Mouse (Mus musculus) heart, adult 2 months (tissue): Measurements from ENCODE around the gene Cblc. TPM values are rescaled to one million over a fixed set of nuclear protein-coding genes. Genes with fewer than 3 reads are reported as not detected.

ENCODE experiments used
- DNase-seq, 2 experiments: peaks; one replicate each; pipeline ENCODE4 v3.0.0; 2021
- H3K27ac ChIP-seq: fragments of 200-600 bp; 2 replicates; pipeline ENCODE4 v1.8.1; 2022
- H3K27me3 ChIP-seq: fragments of 200-500 bp; 2 replicates; pipeline ENCODE4 v1.6.1; 2012; ENCODE audit warnings: mild to moderate bottlenecking, low read length, inconsistent platforms, mixed read lengths; ENCODE audit not compliant: control insufficient read depth, insufficient read depth
- H3K36me3 ChIP-seq: fragments of 200-500 bp; 2 replicates; pipeline ENCODE4 v1.6.1; 2012; ENCODE audit warnings: low read length, inconsistent platforms; ENCODE audit not compliant: control insufficient read depth, insufficient read depth
- H3K4me1 ChIP-seq: fragments of 200-500 bp; 2 replicates; pipeline ENCODE4 v1.6.1; 2011; ENCODE audit warnings: low read length; ENCODE audit not compliant: control insufficient read depth, insufficient read depth
- H3K4me3 ChIP-seq: fragments of 200-600 bp; 2 replicates; pipeline ENCODE4 v1.8.1; 2022
- H3K79me2 ChIP-seq: fragments of 200-500 bp; replicated peaks from 2 replicates; pipeline ENCODE4 v1.6.1; 2012; ENCODE audit warnings: mild to moderate bottlenecking, inconsistent platforms, low read length, moderate library complexity, mixed read lengths; ENCODE audit not compliant: control insufficient read depth, insufficient read depth
- H3K9ac ChIP-seq: fragments of 200-500 bp; 2 replicates; pipeline ENCODE4 v1.6.1; 2012; ENCODE audit warnings: low read depth, mild to moderate bottlenecking, control low read depth, inconsistent platforms, low read length, mixed read lengths
- CTCF ChIP-seq: fragments of 200-600 bp; IDR thresholded peaks from 2 replicates; pipeline ENCODE4 v1.8.1; 2022; ENCODE audit warnings: antibody characterized with exemption, mild to moderate bottlenecking, moderate library complexity
- EP300 ChIP-seq: fragments of 200-500 bp; IDR thresholded peaks from 2 replicates; pipeline ENCODE4 v1.6.1; 2011; ENCODE audit warnings: low read depth, low read length, control low read depth; ENCODE audit not compliant: insufficient read depth
- POLR2A ChIP-seq: fragments of 200-500 bp; IDR thresholded peaks from 2 replicates; pipeline ENCODE4 v1.6.1; 2011; ENCODE audit warnings: mild to moderate bottlenecking, low read depth, low read length, control low read depth; ENCODE audit not compliant: insufficient read depth
- WGBS: fragments of 180-500 bp; shearing (Covaris S2); methylation state at CpG from one replicate; pipeline ENCODE4 v1.1.7; 2018; 5-methylcytosine and 5-hydroxymethylcytosine counted together
- intact Hi-C: fragments of 180-260 bp; cut with DNase I; formaldehyde crosslinking; loops from one replicate; pipeline ENCODE4 v1.15.1; 2025
- polyA plus RNA-seq: library from polyadenylated mRNA; depleted of rRNA; stranded (reverse); fragments of >200 nt; gene quantifications from 2 replicates; pipeline ENCODE4 v1.2.3, GENCODE M21; 2012
- total RNA-seq, 2 experiments: library from RNA; stranded (reverse); gene quantifications; 2 replicates each; pipeline ENCODE4 v1.2.3; 2021

Gene Cblc
- total and polyA plus RNA-seq, 3 experiments: 0.63 to 1.2 (median 0.77) TPM

GRCm38 (mm10) chr7:19781741-19782140, 14.9 kb downstream of the Cblc start:
- Histone ChIP-seq H3K79me2 (no peaks in the 10 kb centered on the region), H3K4me1 (peaks cover 8% of the 10 kb centered on the region), H3K9ac (no peak overlapping the region), H3K4me3 (no peak overlapping the region), H3K27me3 (no peaks in the 10 kb centered on the region), H3K27ac (no peak overlapping the region), H3K36me3 (no peaks in the 10 kb centered on the region; the same call in 1 of the 2 replicates)
- 85% methylated on average over 7 of the region's 7 CpGs for WGBS
- no peak for DNase-seq
- no peak for TF ChIP-seq POLR2A
- TF ChIP-seq CTCF: no peak
- no peak for TF ChIP-seq EP300
- intact Hi-C loops: no loop called here

GRCm38 (mm10) chr7:19779903-19780302, 16.7 kb downstream of the Cblc start:
- H3K36me3 ChIP-seq: no peaks in the 10 kb centered on the region; the same call in 1 of the 2 replicates
- no peak for DNase-seq
- H3K9ac ChIP-seq: no peak overlapping the region
- no peaks in the 10 kb centered on the region for H3K79me2 ChIP-seq
- H3K4me1 ChIP-seq: peaks cover 8% of the 10 kb centered on the region
- intact Hi-C loops: no loop called here
- WGBS: 74% methylated on average over 4 of the region's 4 CpGs
- no peaks in the 10 kb centered on the region for H3K27me3 ChIP-seq
- no peak overlapping the region for H3K27ac ChIP-seq
- no peak for TF ChIP-seq EP300
- TF ChIP-seq CTCF: peak; percentile 47
- TF ChIP-seq POLR2A: no peak
- H3K4me3 ChIP-seq: no peak overlapping the region

- Histone ChIP-seq H3K4me3 (no peak overlapping the region), H3K27ac (no peak overlapping the region), H3K4me1 (peaks cover 5% of the 10 kb centered on the region), H3K36me3 (no peaks in the 10 kb centered on the region; the same call in 1 of the 2 replicates), H3K79me2 (no peaks in the 10 kb centered on the region), H3K27me3 (no peaks in the 10 kb centered on the region), H3K9ac (no peak overlapping the region)
- DNase-seq: no peak
- no peak for TF ChIP-seq EP300
- TF ChIP-seq POLR2A: no peak
- no peak for TF ChIP-seq CTCF
- 77% methylated on average over 8 of the region's 8 CpGs for WGBS
- intact Hi-C loops: no loop called here
Measured at GRCm38 (mm10) chr7:19778645-19779044, 18.0 kb downstream of the Cblc start.

- TF ChIP-seq POLR2A: no peak
- TF ChIP-seq CTCF: no peak
- peak; percentile 89 for TF ChIP-seq EP300
- H3K27me3 ChIP-seq: no peaks in the 10 kb centered on the region
- no peaks in the 10 kb centered on the region for H3K79me2 ChIP-seq
- H3K4me3 ChIP-seq: no peak overlapping the region
- H3K27ac ChIP-seq: peak overlapping the region; percentile 66
- DNase-seq: peak; percentile 47 to 80
- intact Hi-C loops: no loop called here
- 60% methylated on average over 11 of the region's 11 CpGs for WGBS
- H3K36me3 ChIP-seq: no peaks in the 10 kb centered on the region
- H3K4me1 ChIP-seq: no peaks in the 10 kb centered on the region
- no peak overlapping the region for H3K9ac ChIP-seq
Measured at GRCm38 (mm10) chr7:19777049-19777723, 19.4 kb downstream of the Cblc start.

- peaks cover 7% of the 10 kb centered on the region for H3K4me1 ChIP-seq
- no peak overlapping the region for H3K4me3 ChIP-seq
- H3K27me3 ChIP-seq: no peaks in the 10 kb centered on the region
- no peak for TF ChIP-seq POLR2A
- TF ChIP-seq CTCF: no peak
- no peak for TF ChIP-seq EP300
- no peak for DNase-seq
- no peaks in the 10 kb centered on the region; the same call in 1 of the 2 replicates for H3K79me2 ChIP-seq
- WGBS: 72% methylated on average over 4 of the region's 4 CpGs
- no peaks in the 10 kb centered on the region; the same call in 1 of the 2 replicates for H3K36me3 ChIP-seq
- intact Hi-C loops: no loop called here
- H3K9ac ChIP-seq: no peak overlapping the region
- H3K27ac ChIP-seq: no peak overlapping the region
Measured at GRCm38 (mm10) chr7:19771682-19772081, 24.9 kb downstream of the Cblc start.

- peak in 1 of 2 experiments; percentile 28 for DNase-seq
- H3K4me3 ChIP-seq: peak within 1 kb of the TSS; percentile 93
- H3K27me3 ChIP-seq: no peaks in the 10 kb centered on the region
- TF ChIP-seq EP300 (no peak), CTCF (no peak), POLR2A (no peak)
- peak within 1 kb of the TSS; percentile 96 for H3K27ac ChIP-seq
- no peaks in the 10 kb centered on the region; the same call in 1 of the 2 replicates for H3K79me2 ChIP-seq
- H3K4me1 ChIP-seq: peaks cover 7% of the 10 kb centered on the region
- H3K36me3 ChIP-seq: no peaks in the 10 kb centered on the region; the same call in 1 of the 2 replicates
- WGBS: 24% methylated on average over 9 of the region's 9 CpGs
- intact Hi-C loops: no loop called here
- H3K9ac ChIP-seq: peak within 1 kb of the TSS; percentile 91
Measured at GRCm38 (mm10) chr7:19770984-19771391, 25.6 kb downstream of the Cblc start, which contains the start of gene Bcam. Gene Bcam, minus strand, starts transcription at chr7:19771016.
